Mouse (Mus musculus): Measurements from ENCODE around the gene Dpy19l1. TPM values are rescaled to one million over a fixed set of nuclear protein-coding genes. Genes with fewer than 3 reads are reported as not detected.

Gene Dpy19l1
- polyA plus RNA-seq, 1 experiment from 2014 or later: 12.0 TPM

DNA sequence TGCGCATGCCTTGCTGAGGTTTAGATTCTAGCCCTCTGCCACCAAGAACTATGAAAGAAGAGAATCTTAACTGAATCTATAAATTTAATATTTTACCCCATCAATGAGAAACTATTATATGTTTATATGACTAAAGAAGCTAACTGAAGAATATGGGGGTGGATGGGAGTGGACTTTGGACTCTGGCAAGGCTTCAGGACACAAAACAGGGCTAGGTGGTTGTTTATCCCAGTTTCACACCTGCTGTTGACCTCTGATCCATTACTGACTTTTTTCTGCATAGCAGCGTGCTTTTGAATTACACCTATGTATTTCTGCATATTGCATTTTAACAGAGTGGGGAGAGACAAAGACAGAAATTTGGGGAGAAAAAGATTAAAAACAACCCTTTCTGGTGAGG lies 124.1 kb downstream of the Dpy19l1 start:
- 83% methylated on average over 2 of the region's 2 CpGs for WGBS
- H3K36me3 ChIP-seq (ENCODE audit: control insufficient read depth, insufficient read depth, low read length): no peaks in the 10 kb centered on the region
- H3K9me3 ChIP-seq (ENCODE audit: control insufficient read depth, low read length): no peaks in the 10 kb centered on the region
- H3K27me3 ChIP-seq (ENCODE audit: control insufficient read depth, insufficient read depth, low read length): no peaks in the 10 kb centered on the region
- no peak overlapping the region for H3K4me2 ChIP-seq (ENCODE audit: low read length)
- ATAC-seq (ENCODE audit: low FRiP score, low TSS enrichment) (no peak), DNase-seq (no peak)
- H3K4me1 ChIP-seq (ENCODE audit: control insufficient read depth, insufficient read depth, low read length): no peaks in the 10 kb centered on the region
- H3K4me3 ChIP-seq (replicated peaks; ENCODE audit: low read depth, low read length): no peak overlapping the region
- H3K9ac ChIP-seq (replicated peaks; ENCODE audit: low read length): no peak overlapping the region
- no peak overlapping the region for H3K27ac ChIP-seq (replicated peaks; ENCODE audit: low read depth, low read length)

Other genes with a start within 250 kb of the Dpy19l1 start
- gene Cypt4, start 122.1 kb upstream of the Dpy19l1 start, polyA plus RNA-seq (2014; fragmentation: Nextera tagmentation; extraction: Ambion mirVana): not detected in 2 replicates
- 0.21 and 0.34 TPM in 2 replicates for gene Dpy19l2, start 193.2 kb upstream of the Dpy19l1 start, polyA plus RNA-seq (2014; fragmentation: Nextera tagmentation; extraction: Ambion mirVana)